Mouse (Mus musculus) brain, adult 2 months (tissue): ENCODE data around the gene Cxcr4.

ENCODE experiments used
- DNase-seq: peaks from one replicate; pipeline ENCODE4 v3.0.0; 2011; ENCODE audit warnings: low read depth, low spot score

Cxcr4 gene

DNA sequence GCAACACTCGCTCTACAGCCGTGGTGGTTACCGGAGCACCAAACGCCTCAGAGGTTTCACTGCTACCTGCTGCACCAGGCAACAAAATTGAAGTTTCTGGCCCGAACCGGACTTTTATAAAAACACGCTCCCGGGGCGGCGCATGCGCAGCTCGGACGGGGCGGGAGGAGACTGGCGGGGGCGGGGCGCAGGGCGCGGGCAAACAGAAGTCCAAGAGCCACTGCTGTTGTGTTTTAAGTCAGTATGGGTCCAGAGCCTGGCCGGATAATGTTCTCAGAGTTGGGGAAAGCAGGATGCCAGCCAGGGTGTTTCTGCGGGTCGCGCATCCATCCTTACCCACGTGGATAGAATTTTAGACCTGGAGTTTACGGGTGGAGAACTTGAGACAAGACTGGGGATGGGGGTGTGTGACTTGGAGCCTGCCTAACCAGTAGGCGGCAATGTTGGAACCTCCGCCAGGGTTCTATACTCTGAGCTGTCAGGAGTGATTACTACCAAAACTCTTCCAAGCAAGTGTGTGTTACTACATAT, at the start of gene Cxcr4:
TSS of gene Cxcr4 (minus strand) at position 83 of the 531 bp plus-strand sequence.
- DNase-seq = peak; percentile 68

- no peak for DNase-seq
These were observed 47.6 kb upstream of the Cxcr4 start for GRCm38 (mm10) chr1:128639707-128640107.

DNA sequence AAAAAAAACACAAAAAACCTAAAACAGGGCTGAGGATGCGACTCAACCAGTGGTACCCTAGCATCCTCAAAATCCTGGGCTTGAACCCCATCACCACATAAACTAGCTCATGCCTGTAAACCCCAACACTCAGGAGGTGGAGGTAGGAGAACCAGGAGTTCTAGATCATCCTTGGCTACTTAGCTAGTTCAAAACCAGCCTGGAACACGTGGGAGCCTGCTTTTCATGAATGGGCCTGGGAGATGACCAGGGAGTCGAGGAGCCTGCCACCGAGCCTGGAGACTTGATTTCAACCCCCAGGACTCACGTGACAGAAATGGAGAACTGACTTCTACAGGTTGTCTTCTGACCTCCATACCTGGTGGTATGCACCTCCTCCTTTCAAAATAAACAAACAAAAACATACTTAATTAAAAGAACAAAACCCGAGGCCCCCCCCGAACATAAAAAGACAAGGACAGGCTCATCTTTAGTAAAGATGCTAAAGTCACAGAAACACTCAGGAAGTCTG, 45.2 kb upstream of the Cxcr4 start:
- no peak for DNase-seq

DNA sequence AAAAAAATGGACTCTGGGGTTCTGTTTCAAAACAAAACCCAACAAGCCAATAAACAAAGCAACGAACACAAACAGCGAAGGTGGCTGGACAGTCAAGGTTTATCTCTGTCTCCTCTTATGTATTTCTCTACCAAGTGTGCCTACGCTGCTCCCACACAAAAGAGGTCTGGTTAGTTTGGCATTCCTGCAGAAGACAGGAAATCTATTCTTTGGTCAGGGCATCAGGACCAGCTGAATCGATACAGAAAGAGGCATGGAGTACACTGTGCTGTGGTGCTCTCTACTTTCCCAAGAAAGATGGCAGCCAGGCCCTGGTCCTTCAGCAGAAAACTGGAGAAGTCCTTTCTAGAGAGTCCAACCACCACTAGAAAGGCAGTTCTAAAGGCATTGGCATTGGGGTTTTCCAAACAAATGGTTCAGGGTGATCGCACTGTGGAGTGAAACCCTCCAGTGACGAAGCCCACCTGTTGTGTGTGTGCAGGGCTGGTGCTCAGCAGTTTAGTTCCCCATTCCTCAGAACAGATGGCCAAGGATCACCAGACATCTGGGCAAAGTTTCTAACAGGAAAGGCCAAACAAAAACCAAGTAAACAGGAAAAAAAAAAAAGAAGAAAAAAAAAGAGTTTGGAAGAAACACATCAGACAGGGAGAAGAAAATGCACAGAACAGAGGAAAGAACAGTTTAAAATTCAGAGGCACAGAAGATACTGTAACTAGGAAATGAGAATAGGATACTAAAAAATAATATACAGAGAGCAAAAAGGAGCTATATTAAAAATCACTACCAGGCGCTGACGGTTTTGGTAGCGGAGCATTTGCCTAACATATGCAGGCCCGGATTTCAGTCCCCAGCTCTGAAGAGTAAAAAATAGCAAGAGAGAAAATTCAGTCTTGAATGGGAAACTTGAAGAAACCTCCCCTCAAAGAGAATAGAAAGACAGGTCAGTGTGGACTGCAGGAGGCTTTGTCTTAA, 44.5 kb upstream of the Cxcr4 start:
- DNase-seq = no peak

DNA sequence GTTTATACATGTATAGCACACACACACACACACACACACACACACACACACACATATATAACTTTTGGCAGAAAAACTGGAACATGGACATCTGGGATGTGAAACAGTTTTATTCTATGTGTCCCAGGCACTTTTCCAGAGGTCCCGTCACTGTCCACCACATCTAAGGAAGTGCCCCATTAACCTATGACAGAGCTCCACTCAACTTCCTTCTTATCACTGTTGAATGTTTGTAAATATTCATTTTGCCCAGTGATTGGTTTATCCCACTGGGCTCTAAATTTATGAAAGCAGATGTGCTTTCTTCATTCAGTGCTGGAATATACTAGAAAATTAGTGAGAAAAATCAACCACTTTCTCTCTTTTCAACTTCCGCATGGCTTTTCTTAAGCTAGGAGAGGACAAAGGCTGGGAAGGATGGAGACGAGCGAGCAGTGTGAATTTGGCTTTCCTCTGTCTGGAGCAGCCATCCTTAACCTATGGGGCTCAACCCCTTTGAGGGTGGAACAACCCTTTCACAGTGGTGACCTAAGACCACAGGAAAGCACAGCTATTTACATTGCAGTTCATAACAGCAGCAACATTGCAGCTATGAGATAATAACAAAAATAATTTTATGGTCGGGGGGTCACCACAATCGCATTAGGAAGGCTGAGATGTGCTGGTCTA, 41.8 kb upstream of the Cxcr4 start:
- DNase-seq = no peak

GRCm38 (mm10) chr1:128632522-128632921, 40.4 kb upstream of the Cxcr4 start:
- no peak for DNase-seq

DNA sequence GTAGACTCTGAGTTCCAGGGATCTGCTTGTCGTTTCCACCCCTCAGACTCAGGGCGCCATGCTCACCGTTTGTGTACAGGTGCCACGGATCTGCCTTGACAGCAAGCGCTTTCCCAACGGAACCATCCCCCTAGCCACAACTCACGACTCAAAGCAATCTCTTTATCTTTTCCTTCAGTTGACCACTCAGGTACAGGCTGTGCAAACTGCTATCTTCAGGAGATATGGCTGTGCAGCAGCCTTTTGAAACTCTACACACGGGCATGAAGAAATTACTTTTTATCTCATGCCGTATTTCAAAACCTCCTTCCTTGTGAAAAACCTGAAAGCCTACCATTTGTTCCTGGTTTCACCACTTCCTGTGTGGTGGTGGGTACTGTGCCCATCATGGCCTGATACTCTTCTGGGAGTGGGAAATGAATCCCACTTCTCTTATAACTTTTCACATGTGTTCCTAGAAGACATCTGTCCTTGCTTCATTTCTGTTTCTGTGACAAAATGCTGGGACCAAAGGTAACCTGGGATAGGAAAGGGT, 34.1 kb upstream of the Cxcr4 start:
- no peak for DNase-seq

- DNase-seq = no peak
These were observed 31.4 kb upstream of the Cxcr4 start for GRCm38 (mm10) chr1:128623594-128623887.

- DNase-seq = peak; percentile 16
These were observed 30.9 kb upstream of the Cxcr4 start for GRCm38 (mm10) chr1:128622867-128623593.

DNA sequence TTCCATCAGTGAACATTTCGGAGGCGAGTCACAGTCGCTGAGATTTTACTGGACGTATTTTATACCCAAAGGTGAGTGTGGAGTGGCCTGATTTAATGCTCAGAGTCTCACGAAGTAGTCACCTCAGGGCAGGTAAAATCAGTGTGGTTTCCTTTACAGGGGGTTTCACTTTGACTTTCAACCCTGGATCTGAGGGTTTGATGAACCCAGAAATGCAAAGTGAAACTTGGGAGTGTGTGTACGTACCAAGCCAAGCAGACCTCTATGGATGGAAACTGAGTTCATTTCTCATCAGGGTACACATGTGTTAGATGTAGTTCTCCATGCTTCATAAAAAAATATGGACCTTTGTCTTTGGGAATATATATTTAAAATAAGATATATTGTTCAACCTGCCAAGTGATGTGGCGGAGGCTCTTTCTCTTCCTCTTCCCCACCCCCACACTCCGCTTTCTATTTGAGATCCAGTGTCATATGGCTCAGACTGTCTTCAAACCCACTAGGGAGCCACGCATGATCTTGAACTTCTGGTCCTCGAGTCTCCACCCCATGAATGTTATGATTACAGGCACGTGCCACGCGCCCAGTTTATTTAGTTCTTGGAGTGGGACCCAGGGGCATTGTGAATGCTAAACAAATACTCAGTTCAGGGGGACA, 25.7 kb upstream of the Cxcr4 start:
- DNase-seq = no peak

GRCm38 (mm10) chr1:128616586-128616985, 24.5 kb upstream of the Cxcr4 start:
- DNase-seq = no peak

- DNase-seq = no peak
These were observed 23.3 kb upstream of the Cxcr4 start for GRCm38 (mm10) chr1:128615459-128615806.

GRCm38 (mm10) chr1:128614653-128615458, 22.8 kb upstream of the Cxcr4 start:
- DNase-seq = no peak

GRCm38 (mm10) chr1:128608119-128608518, 16.0 kb upstream of the Cxcr4 start:
- no peak for DNase-seq

DNA sequence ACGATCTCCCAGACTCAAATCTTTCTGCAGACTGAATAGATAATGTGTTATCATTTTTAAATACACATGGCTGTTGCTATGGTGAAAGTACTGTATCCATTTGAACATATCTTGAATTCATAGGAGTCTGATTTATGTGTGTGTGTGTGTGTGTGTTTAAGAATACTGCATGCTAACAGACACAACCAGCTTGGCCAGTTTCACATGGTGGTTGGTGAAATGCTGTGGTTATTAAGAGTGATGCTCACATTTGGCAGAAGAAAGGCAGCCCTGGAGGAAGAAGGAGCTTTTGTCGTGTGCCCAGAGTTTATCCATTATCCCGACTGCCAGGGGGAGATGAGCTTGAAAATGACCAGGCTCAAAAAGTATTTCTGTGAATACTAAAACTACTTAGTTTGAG, 15.3 kb upstream of the Cxcr4 start:
- no peak for DNase-seq

- no peak for DNase-seq
These were observed 13.7 kb upstream of the Cxcr4 start for GRCm38 (mm10) chr1:128605794-128606193.

- DNase-seq = no peak
These were observed 10.7 kb upstream of the Cxcr4 start for GRCm38 (mm10) chr1:128602688-128603385.

- DNase-seq = no peak
These were observed 10.1 kb upstream of the Cxcr4 start for GRCm38 (mm10) chr1:128602018-128602687.

DNA sequence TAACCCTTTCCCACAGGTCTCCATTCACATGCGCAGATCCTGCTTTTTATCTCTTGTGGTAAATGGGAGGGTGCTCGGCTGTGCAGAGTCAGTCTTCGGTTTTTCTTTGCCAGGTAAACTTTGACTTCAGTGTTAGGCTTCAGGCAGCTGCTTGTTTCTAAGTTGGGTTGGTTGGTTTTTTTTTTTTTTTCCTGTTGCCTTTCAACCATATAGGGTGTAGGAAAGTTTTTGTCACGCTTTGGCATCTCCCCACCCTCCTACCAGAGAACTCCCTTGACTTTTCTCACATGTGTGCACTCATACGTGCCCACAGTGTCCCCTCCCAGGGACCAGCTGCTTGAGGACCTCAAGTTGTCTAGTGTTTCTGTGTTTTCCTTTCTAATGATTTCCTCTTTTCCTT, 9.2 kb upstream of the Cxcr4 start:
- DNase-seq = no peak
